Mouse (Mus musculus) ES-E14 (cell line): ENCODE measurements around the gene Ston1. TPM values are rescaled to one million over a fixed set of nuclear protein-coding genes. Genes with fewer than 3 reads are reported as not detected.

Experiments
- DNase-seq: peaks from one replicate; pipeline ENCODE4 v3.0.0-alpha.2; 2013; ENCODE audit warnings: low read depth, low spot score
- H3K27ac ChIP-seq: 2 replicates; pipeline ENCODE4 v1.5.1; 2012; ENCODE audit warnings: low read depth, mild to moderate bottlenecking, low read length, moderate library complexity, mixed read lengths; ENCODE audit not compliant: poor library complexity, insufficient read depth, severe bottlenecking
- H3K36me3 ChIP-seq: 2 replicates; pipeline ENCODE4 v1.6.1; 2012; ENCODE audit warnings: mild to moderate bottlenecking, low read length, moderate library complexity, mixed read lengths; ENCODE audit not compliant: control insufficient read depth, poor library complexity, insufficient read depth, severe bottlenecking
- H3K4me1 ChIP-seq, 2 experiments: fragments of 150-350 bp in 1 of 2; sonication (generic) in 1 of 2; 2 replicates each; pipeline ENCODE4 v1.6.1; 2012; ENCODE audit warnings: low read length in 2 of 2, mild to moderate bottlenecking in 1 of 2, mixed read lengths in 1 of 2; ENCODE audit not compliant: control insufficient read depth in 2 of 2, insufficient read depth in 2 of 2, poor library complexity in 1 of 2
- H3K4me3 ChIP-seq, 2 experiments: fragments of 150-350 bp in 1 of 2; sonication (generic) in 1 of 2; 2 replicates each; pipeline ENCODE4 v1.5.1; 2012; ENCODE audit warnings: low read length in 2 of 2, low read depth in 1 of 2, mild to moderate bottlenecking in 1 of 2, mixed read lengths in 1 of 2; ENCODE audit not compliant: insufficient read depth in 1 of 2, poor library complexity in 1 of 2, severe bottlenecking in 1 of 2
- H3K9ac ChIP-seq: 2 replicates; pipeline ENCODE4 v1.6.1; 2012; ENCODE audit warnings: low read depth, mild to moderate bottlenecking, low read length, mixed read lengths; ENCODE audit not compliant: poor library complexity, insufficient read depth, severe bottlenecking
- H3K9me3 ChIP-seq: fragments of 150-350 bp; sonication (generic); 2 replicates; pipeline ENCODE4 v1.6.1; 2012; ENCODE audit warnings: low read depth, mild to moderate bottlenecking, low read length; ENCODE audit not compliant: control insufficient read depth, insufficient read depth
- CHD2 ChIP-seq: IDR thresholded peaks from 2 replicates; pipeline ENCODE4 v1.6.1; 2014; ENCODE audit warnings: mild to moderate bottlenecking, low read depth, low read length, inconsistent platforms
- HCFC1 ChIP-seq: IDR thresholded peaks from 2 replicates; pipeline ENCODE4 v1.6.1; 2012; ENCODE audit warnings: low read length, inconsistent platforms, borderline replicate concordance; ENCODE audit not compliant: insufficient read depth
- MAFK ChIP-seq: IDR thresholded peaks from 2 replicates; pipeline ENCODE4 v1.6.1; 2014; ENCODE audit warnings: mild to moderate bottlenecking, low read depth, low read length, inconsistent platforms; ENCODE audit not compliant: insufficient read depth
- ZC3H11A ChIP-seq: IDR thresholded peaks from 2 replicates; pipeline ENCODE4 v1.6.1; 2012; ENCODE audit warnings: low read depth, mild to moderate bottlenecking, inconsistent platforms, low read length, borderline replicate concordance
- ZNF384 ChIP-seq: IDR thresholded peaks from 2 replicates; pipeline ENCODE4 v1.6.1; 2012; ENCODE audit warnings: low read depth, low read length, inconsistent platforms
- in situ Hi-C, 2 experiments: fragments of 600-800 bp; cut with MboI; formaldehyde crosslinking; loops; one replicate each; pipeline ENCODE4 v1.15.1; 2025; ENCODE audit warnings: low sequenced_read_pairs in 2 of 2, inconsistent platforms in 1 of 2; ENCODE audit not compliant: unreplicated experiment in 2 of 2
- total RNA-seq: library from RNA; depleted of rRNA; stranded (reverse); fragments of 300-350 nt; gene quantifications from 2 replicates; pipeline ENCODE4 v1.2.3, GENCODE M21; 2012

Ston1 gene
- total RNA-seq, 1 experiment = 4.5 TPM

DNA sequence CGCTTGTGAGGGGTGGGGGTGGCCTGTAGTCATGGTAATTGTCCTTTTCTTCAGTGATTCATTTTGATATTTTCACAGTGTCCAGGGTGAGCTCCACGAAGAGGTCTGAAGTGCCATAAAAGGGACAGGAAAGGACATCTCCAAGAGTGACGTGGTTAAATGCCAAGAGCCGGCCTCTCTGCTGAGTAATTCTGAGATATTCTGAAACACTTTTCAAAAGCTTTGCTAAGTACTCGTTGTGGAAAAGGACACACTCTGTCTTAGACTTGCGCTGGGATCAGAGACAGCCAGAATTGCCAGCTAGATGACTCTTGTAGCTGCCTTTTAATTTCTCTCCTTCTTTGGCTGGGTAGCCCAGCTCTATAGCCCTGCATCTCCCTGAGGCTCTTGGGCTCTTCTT lies 61.0 kb downstream of the Ston1 start:
- H3K9ac ChIP-seq = no peak overlapping the region
- no peaks in the 10 kb centered on the region for H3K9me3 ChIP-seq
- H3K36me3 ChIP-seq = no peaks in the 10 kb centered on the region
- no peak for TF ChIP-seq MAFK
- TF ChIP-seq ZNF384 = no peak
- TF ChIP-seq ZC3H11A = no peak
- TF ChIP-seq CHD2 = no peak
- TF ChIP-seq HCFC1 = no peak
- no peaks in the 10 kb centered on the region for H3K4me1 ChIP-seq
- no peak for DNase-seq
- in situ Hi-C loops = no loop called here
- H3K4me3 ChIP-seq = no peak overlapping the region
- no peak overlapping the region for H3K27ac ChIP-seq

GRCm38 (mm10) chr17:88666076-88666475 lies 68.6 kb downstream of the Ston1 start:
- in situ Hi-C loops = no loop called here
- H3K36me3 ChIP-seq = no peaks in the 10 kb centered on the region
- peaks cover 0 to 2% of the 10 kb centered on the region in 2 experiments; a peak in 2 of 4 replicates for H3K4me1 ChIP-seq
- no peak for TF ChIP-seq HCFC1
- no peak overlapping the region for H3K9ac ChIP-seq
- no peak overlapping the region for H3K4me3 ChIP-seq
- no peak for DNase-seq
- H3K27ac ChIP-seq = no peak overlapping the region
- no peaks in the 10 kb centered on the region for H3K9me3 ChIP-seq

GRCm38 (mm10) chr17:88668452-88668851 lies 71.0 kb downstream of the Ston1 start, which contains the start of gene Gtf2a1l:
TSS of gene Gtf2a1l (plus strand) at chr17:88668660.
- Histone ChIP-seq H3K4me3 (peak within 1 kb of the TSS; percentile 43; a peak in 2 of 4 replicates), H3K4me1 (peaks cover 0 to 2% of the 10 kb centered on the region in 2 experiments; a peak in 2 of 4 replicates), H3K27ac (no peak within 1 kb of the TSS), H3K9me3 (no peaks in the 10 kb centered on the region), H3K36me3 (no peaks in the 10 kb centered on the region), H3K9ac (peak within 1 kb of the TSS; percentile 45)
- no peak for TF ChIP-seq HCFC1
- TF ChIP-seq MAFK = no peak
- TF ChIP-seq ZC3H11A = no peak
- TF ChIP-seq ZNF384 = no peak
- no peak for TF ChIP-seq CHD2
- DNase-seq = peak; percentile 45
- in situ Hi-C loops = no loop called here

DNA sequence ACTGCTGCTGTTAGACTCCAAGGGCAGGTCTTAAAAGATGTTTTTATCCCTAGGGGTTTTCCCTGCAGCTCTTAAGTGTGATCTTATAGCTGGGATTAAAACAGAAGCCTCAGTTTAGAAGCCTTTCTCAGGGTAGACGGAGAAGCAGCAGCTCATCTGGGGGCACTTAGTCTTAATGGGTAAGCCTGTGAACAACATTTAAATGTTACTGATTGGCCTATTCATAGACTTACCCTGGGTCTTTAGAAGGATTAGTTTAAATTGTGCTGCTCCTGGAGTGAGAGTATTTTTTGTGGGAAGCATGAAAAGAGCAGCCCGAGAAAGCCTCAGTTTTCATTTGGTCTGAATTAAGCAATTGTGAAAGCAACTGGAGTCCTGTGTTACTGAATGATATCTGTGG lies 72.4 kb downstream of the Ston1 start:
- in situ Hi-C loops = no loop called here
- TF ChIP-seq HCFC1 (no peak), MAFK (no peak), ZNF384 (no peak), ZC3H11A (no peak), CHD2 (no peak)
- no peak overlapping the region for H3K4me3 ChIP-seq
- H3K27ac ChIP-seq = no peak overlapping the region
- H3K36me3 ChIP-seq = no peaks in the 10 kb centered on the region
- DNase-seq = no peak
- no peaks in the 10 kb centered on the region for H3K9me3 ChIP-seq
- peaks cover 0 to 2% of the 10 kb centered on the region in 2 experiments; a peak in 2 of 4 replicates for H3K4me1 ChIP-seq
- H3K9ac ChIP-seq = no peak overlapping the region

DNA sequence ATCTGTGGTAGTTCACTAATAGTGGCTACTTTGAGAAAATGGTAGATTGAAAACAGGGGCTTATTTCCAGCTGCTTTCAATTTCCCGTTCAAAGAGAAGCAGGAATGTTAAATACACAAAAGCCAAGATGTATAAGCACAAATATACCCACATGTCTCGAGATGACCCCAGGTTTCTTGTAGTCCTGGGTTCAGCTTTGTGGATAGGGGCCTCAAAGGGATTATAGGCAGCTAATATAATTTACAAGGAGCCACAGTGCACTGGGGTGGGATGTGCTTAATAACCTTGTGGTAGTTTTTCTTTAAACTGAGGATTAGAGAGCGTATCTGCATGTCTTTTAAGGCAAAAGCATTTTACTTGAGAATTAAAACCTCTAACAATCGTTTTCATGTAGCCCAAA lies 73.3 kb downstream of the Ston1 start:
- no peak for DNase-seq
- TF ChIP-seq CHD2 (no peak), HCFC1 (no peak), MAFK (no peak), ZNF384 (no peak)
- H3K9me3 ChIP-seq = no peaks in the 10 kb centered on the region
- H3K4me3 ChIP-seq = no peak overlapping the region
- H3K36me3 ChIP-seq = no peaks in the 10 kb centered on the region
- no peak overlapping the region for H3K9ac ChIP-seq
- in situ Hi-C loops = no loop called here
- H3K27ac ChIP-seq = no peak overlapping the region
- H3K4me1 ChIP-seq = peaks cover 0 to 2% of the 10 kb centered on the region in 2 experiments; a peak in 2 of 4 replicates
